In genomic region chr5:103291691-103292090, GRCm38 (mm10) we compare ENCODE assay signal across 15 mouse cellular contexts.
"Had no signal": no experiment of that assay in that cellular context is flagged by ENCODE, and none has a peak within 500 bp of the region (broad histone marks: within the 10 kb centered on the region; RNA-seq: fewer than 3 reads in every experiment).

No protein-coding gene starts in this region.

- H3K4me3 ChIP-seq: neural tube, embryonic 12.5 days; neural tube, embryonic 13.5 days; neural tube, embryonic 15.5 days; stomach, embryonic 15.5 days had no signal

- H3K4me1 ChIP-seq: neural tube, embryonic 12.5 days; neural tube, embryonic 13.5 days; neural tube, embryonic 15.5 days; stomach, embryonic 15.5 days had no signal

- H3K9me3 ChIP-seq: neural tube, embryonic 12.5 days; neural tube, embryonic 15.5 days; stomach, embryonic 15.5 days had no signal

- H3K4me2 ChIP-seq: neural tube, embryonic 12.5 days; neural tube, embryonic 13.5 days; neural tube, embryonic 15.5 days; stomach, embryonic 15.5 days had no signal

- DNase-seq: right cerebral cortex, adult 18-20 months; right cerebral cortex, postnatal 14 days; right cerebral cortex, postnatal 25 days; spleen, adult 18-20 months; thymus, adult 18-20 months; thymus, adult 2 months; thymus, postnatal 14 days; thymus, postnatal 25 days; thymus, postnatal 36 days; thymus, postnatal 4 days had no signal

- H3K27ac ChIP-seq: neural tube, embryonic 12.5 days; neural tube, embryonic 13.5 days; neural tube, embryonic 15.5 days; stomach, embryonic 15.5 days; stomach, postnatal 0 days had no signal

- H3K27me3 ChIP-seq: neural tube, embryonic 12.5 days; neural tube, embryonic 13.5 days; neural tube, embryonic 15.5 days; stomach, embryonic 15.5 days had no signal

- H3K9ac ChIP-seq: neural tube, embryonic 12.5 days; neural tube, embryonic 13.5 days; neural tube, embryonic 15.5 days; stomach, embryonic 15.5 days had no signal

- H3K36me3 ChIP-seq: neural tube, embryonic 12.5 days; neural tube, embryonic 13.5 days; neural tube, embryonic 15.5 days; stomach, embryonic 15.5 days had no signal
